Mouse (Mus musculus) bone marrow macrophage, adult 2 months (primary cell): ENCODE data around the gene Ralgds. TPM values are rescaled to one million over a fixed set of nuclear protein-coding genes. Genes with fewer than 3 reads are reported as not detected.

Experiments used
- H3K27ac ChIP-seq: 2 replicates; pipeline ENCODE4 v1.5.1; 2012; ENCODE audit warnings: low read depth, low read length; ENCODE audit not compliant: insufficient read depth
- H3K4me1 ChIP-seq: 2 replicates; pipeline ENCODE4 v1.6.1; 2012; ENCODE audit warnings: low read length; ENCODE audit not compliant: control insufficient read depth, insufficient read depth
- H3K4me3 ChIP-seq: 2 replicates; pipeline ENCODE4 v1.5.1; 2012; ENCODE audit warnings: mild to moderate bottlenecking, low read length, moderate library complexity; ENCODE audit not compliant: insufficient read depth
- CTCF ChIP-seq: IDR thresholded peaks from 2 replicates; pipeline ENCODE4 v1.5.1; 2012; ENCODE audit warnings: low read depth, mild to moderate bottlenecking, low read length, moderate library complexity
- POLR2A ChIP-seq: IDR thresholded peaks from 2 replicates; pipeline ENCODE4 v1.6.1; 2012; ENCODE audit warnings: mild to moderate bottlenecking, low read depth, low read length, borderline replicate concordance
- polyA plus RNA-seq: library from polyadenylated mRNA; stranded (reverse); fragments of >200 nt; gene quantifications from 2 replicates; pipeline ENCODE4 v1.2.4, GENCODE M21; 2012; ENCODE audit not compliant: missing spikeins, insufficient read depth, insufficient read length

Ralgds gene
- polyA plus RNA-seq, 1 experiment, result 37.0 TPM

DNA sequence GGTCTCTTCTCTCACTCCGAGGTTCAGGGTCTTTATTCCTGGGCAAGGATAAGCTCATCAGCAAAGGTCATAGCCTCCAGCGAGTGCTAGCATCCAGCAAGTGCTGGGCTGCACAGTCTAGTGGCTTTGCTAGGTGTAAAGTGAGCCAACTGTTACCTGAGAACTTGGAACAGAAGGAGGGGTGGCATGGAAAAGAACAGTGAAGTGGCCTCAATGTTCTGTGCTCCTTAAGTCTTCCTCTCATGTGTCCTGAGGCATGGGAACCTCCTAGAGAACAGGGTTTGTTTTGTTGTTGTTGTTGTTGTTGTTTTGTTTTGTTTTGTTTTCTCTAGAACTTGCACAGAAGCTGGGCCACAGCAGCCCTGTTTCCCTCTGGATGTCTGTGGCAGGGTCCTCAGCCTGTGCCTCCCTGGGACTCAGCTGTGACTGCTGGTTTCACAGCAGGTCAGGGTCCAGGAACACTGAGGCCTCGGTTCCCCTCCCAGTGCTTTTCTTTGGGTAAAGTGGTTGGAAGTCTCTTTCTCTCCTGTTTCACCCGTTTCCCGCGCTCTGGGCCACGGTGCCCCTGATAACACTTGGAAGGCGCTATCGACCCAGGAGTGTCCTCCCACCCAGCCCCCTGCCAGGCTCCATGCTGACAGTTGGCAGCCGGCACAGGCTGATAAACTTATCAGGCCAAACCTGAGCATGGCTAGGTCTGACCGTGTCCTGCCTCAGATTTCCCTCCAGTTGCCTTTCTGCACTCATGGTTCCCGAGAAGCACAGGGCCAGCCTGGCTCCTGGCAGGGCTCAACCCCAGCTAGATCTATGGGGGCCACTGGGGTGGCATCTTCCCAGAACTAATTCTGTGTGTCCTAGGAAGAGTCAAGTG is 89.0 kb downstream of the Ralgds start:
- TF ChIP-seq CTCF, result no peak
- TF ChIP-seq POLR2A, result no peak
- Histone ChIP-seq H3K4me1 (peaks cover 10% of the 10 kb centered on the region), H3K4me3 (no peak overlapping the region), H3K27ac (no peak overlapping the region)

Other genes with a start within 250 kb of the Ralgds start
- 0.40 and 0.60 TPM in 2 replicates for gene Ppp1r26, start 66.3 kb upstream of the Ralgds start, polyA plus RNA-seq
- gene 1700007K13Rik, start 46.8 kb upstream of the Ralgds start, polyA plus RNA-seq, result not detected in 2 replicates
- gene Mrps2, start 45.1 kb upstream of the Ralgds start, polyA plus RNA-seq, result 23.7 and 24.9 TPM in 2 replicates
- gene Gbgt1, start 16.2 kb upstream of the Ralgds start, polyA plus RNA-seq, result 16.0 and 18.4 TPM in 2 replicates
- 5.1 and 8.2 TPM in 2 replicates for gene Gm10134, start 7.0 kb upstream of the Ralgds start, polyA plus RNA-seq
- gene Cel, start 50.3 kb downstream of the Ralgds start, polyA plus RNA-seq, result not detected in 2 replicates
- gene Gtf3c5, start 70.6 kb downstream of the Ralgds start, polyA plus RNA-seq, result 11.3 and 12.9 TPM in 2 replicates
- gene Gfi1b, start 108.9 kb downstream of the Ralgds start, polyA plus RNA-seq, result 0.55 TPM in 1 of 2 replicates, not detected in the other
- gene Tsc1, start 128.1 kb downstream of the Ralgds start, polyA plus RNA-seq, result 19.0 and 21.4 TPM in 2 replicates
- gene Spaca9, start 186.6 kb downstream of the Ralgds start, polyA plus RNA-seq, result 4.8 and 5.9 TPM in 2 replicates
- 2.5 and 2.6 TPM in 2 replicates for gene Ak8, start 187.0 kb downstream of the Ralgds start, polyA plus RNA-seq